18 mouse cellular contexts compared by ENCODE assay signal in the genomic region with DNA sequence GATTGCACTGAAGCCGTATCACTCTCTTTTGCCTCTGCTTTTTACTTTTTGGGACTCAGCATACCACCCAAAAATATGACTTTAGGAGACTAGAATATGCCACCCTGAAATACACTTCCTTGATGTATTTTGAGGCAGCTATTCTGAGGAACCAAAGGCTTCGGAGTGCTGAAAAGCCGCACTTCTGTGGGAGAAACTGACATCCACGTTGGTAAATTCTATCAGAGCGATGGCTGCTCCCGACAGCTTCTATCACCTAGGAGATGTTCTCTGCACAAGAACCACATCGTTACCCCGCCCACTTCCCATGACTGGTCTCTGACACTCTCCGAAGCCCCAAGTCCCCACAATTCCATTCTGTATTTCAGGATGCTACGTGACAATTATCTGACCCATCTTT. TPM values are rescaled to one million over a fixed set of nuclear protein-coding genes. Genes with fewer than 3 reads are reported as not detected.
DNase-seq lines count a peak whose midpoint lies in the region; ATAC-seq lines count a peak whose summit lies in the region.
"Had no signal": no experiment of that assay in that cellular context is flagged by ENCODE, and none has a peak within 500 bp of the region (broad histone marks: within the 10 kb centered on the region; RNA-seq: fewer than 3 reads in every experiment).

No protein-coding gene starts in this region.

- H3K27me3 ChIP-seq in forebrain, embryonic 13.5 days: no peaks in the 10 kb centered on the region
- no peaks in the 10 kb centered on the region for H3K27me3 ChIP-seq in forebrain, embryonic 14.5 days (replicated peaks; ENCODE audit: control insufficient read depth, insufficient read depth, low read length)
- H3K27me3 ChIP-seq: embryonic facial prominence, embryonic 13.5 days; intestine, embryonic 15.5 days had no signal

- H3K36me3 ChIP-seq in forebrain, embryonic 13.5 days (ENCODE audit: poor library complexity, severe bottlenecking): no peaks in the 10 kb centered on the region
- H3K36me3 ChIP-seq in forebrain, embryonic 14.5 days (ENCODE audit: control insufficient read depth, insufficient read depth, low read length): no peaks in the 10 kb centered on the region
- H3K36me3 ChIP-seq: embryonic facial prominence, embryonic 13.5 days; heart, embryonic 10.5 days; intestine, embryonic 15.5 days; limb, embryonic 13.5 days; midbrain, embryonic 10.5 days had no signal

- H3K4me2 ChIP-seq in forebrain, embryonic 13.5 days: no peak overlapping the region
- no peak overlapping the region for H3K4me2 ChIP-seq in forebrain, embryonic 14.5 days (ENCODE audit: low read length)
- H3K4me2 ChIP-seq: embryonic facial prominence, embryonic 13.5 days; intestine, embryonic 15.5 days; limb, embryonic 13.5 days had no signal

- no peaks in the 10 kb centered on the region for H3K9me3 ChIP-seq in forebrain, embryonic 13.5 days (replicated peaks)
- no peaks in the 10 kb centered on the region for H3K9me3 ChIP-seq in forebrain, embryonic 14.5 days (replicated peaks; ENCODE audit: control insufficient read depth, low read length)
- H3K9me3 ChIP-seq: embryonic facial prominence, embryonic 13.5 days; heart, embryonic 10.5 days; intestine, embryonic 15.5 days; limb, embryonic 13.5 days; midbrain, embryonic 10.5 days had no signal

- WGBS in forebrain, embryonic 13.5 days: 61% methylated on average over 10 of the region's 10 CpGs
- 65% methylated on average over 10 of the region's 10 CpGs for WGBS in forebrain, embryonic 14.5 days

- no peak for ATAC-seq in forebrain, embryonic 13.5 days
- no peak for ATAC-seq in forebrain, embryonic 14.5 days
- no peak for ATAC-seq in granulocyte monocyte progenitor cell, adult 5-6 weeks (replicated peaks; ENCODE audit: poor library complexity, severe bottlenecking)
- ATAC-seq: intestine, embryonic 15.5 days; liver, postnatal 0 days had no signal

- no peak for DNase-seq in forebrain, embryonic 14.5 days (ENCODE audit: low spot score)
- peak; percentile 26 to 33 for DNase-seq in layer of hippocampus, postnatal 10 days (ENCODE audit: low spot score in 2 of 2)
- no peak for DNase-seq in layer of hippocampus, adult 9-10 months (ENCODE audit: low spot score)
- DNase-seq in MN1 (ENCODE audit: low spot score): peak; percentile 35
- peak; percentile 35 for DNase-seq in cerebellum, adult 9-11 months
- DNase-seq in thymus, postnatal 14 days: no peak
- DNase-seq: gastrocnemius, postnatal 10 days; heart, postnatal 36 days; liver, postnatal 0 days; right cerebral cortex, postnatal 25 days had no signal

- H3K27ac ChIP-seq in forebrain, embryonic 13.5 days: peak overlapping the region; percentile 65; the same call in 1 of the 2 replicates
- no peak overlapping the region; the same call in 1 of the 2 replicates for H3K27ac ChIP-seq in forebrain, embryonic 14.5 days (ENCODE audit: low read depth, low read length)
- H3K27ac ChIP-seq: embryonic facial prominence, embryonic 13.5 days; heart, embryonic 10.5 days; intestine, embryonic 15.5 days; kidney, postnatal 0 days; limb, embryonic 13.5 days had no signal

- H3K4me1 ChIP-seq in forebrain, embryonic 13.5 days: peaks cover 56% of the 10 kb centered on the region
- peaks cover 34% of the 10 kb centered on the region for H3K4me1 ChIP-seq in forebrain, embryonic 14.5 days (ENCODE audit: control insufficient read depth, insufficient read depth, low read length)
- H3K4me1 ChIP-seq: heart, embryonic 10.5 days had no signal

- H3K4me3 ChIP-seq in forebrain, embryonic 13.5 days: no peak overlapping the region
- H3K4me3 ChIP-seq in forebrain, embryonic 14.5 days (ENCODE audit: low read depth, low read length): no peak overlapping the region
- H3K4me3 ChIP-seq: embryonic facial prominence, embryonic 13.5 days; heart, embryonic 10.5 days; intestine, embryonic 15.5 days; limb, embryonic 13.5 days; midbrain, embryonic 10.5 days had no signal

- H3K9ac ChIP-seq in forebrain, embryonic 13.5 days: no peak overlapping the region
- no peak overlapping the region for H3K9ac ChIP-seq in forebrain, embryonic 14.5 days (ENCODE audit: low read length)
- H3K9ac ChIP-seq: embryonic facial prominence, embryonic 13.5 days; intestine, embryonic 15.5 days; limb, embryonic 13.5 days; liver, postnatal 0 days had no signal

RNA-seq across cellular contexts. Expression of a gene that starts 8.0 kb away (rescaled TPM):
- 35.5 and 37.0 TPM in 2 replicates for polyA plus RNA-seq in forebrain, embryonic 13.5 days (2015; fragmentation: Nextera tagmentation; extraction: Ambion mirVana)
- 29.0 and 33.2 TPM in 2 replicates for polyA plus RNA-seq in forebrain, embryonic 14.5 days (2014; fragmentation: Nextera tagmentation; extraction: Ambion mirVana)
- 100 to 1,000 TPM; 131 to 136 TPM for total RNA-seq in layer of hippocampus, postnatal 10 days (2021)
- 2.0 TPM in 1 of 2 replicates, not detected in the other for total RNA-seq in granulocyte monocyte progenitor cell, adult 5-6 weeks (2014; fragmentation: Nextera tagmentation)
- total RNA-seq in granulocyte monocyte progenitor cell, adult 5-6 weeks (2017): not detected in 2 replicates

Comparison
In these comparisons a context has a peak if more than half of its experiments do, and no peak if none do; other contexts are left out.
1. DNase-seq: peak in layer of hippocampus, postnatal 10 days (2 of 2), MN1 (single experiment) and cerebellum, adult 9-11 months (single experiment); none in forebrain, embryonic 14.5 days (single experiment), layer of hippocampus, adult 9-10 months (single experiment) and thymus, postnatal 14 days (single experiment).
2. RNA of a gene that starts 8.0 kb away (total RNA-seq): 131 to 136 TPM in layer of hippocampus, postnatal 10 days; 2.0 TPM in granulocyte monocyte progenitor cell, adult 5-6 weeks; every median in the first group is over 10 times any median in the second.